Mouse (Mus musculus): ENCODE measurements around the gene Abl2.
"Not testable (repeated sequence)": the region's sequence is repeated elsewhere in the genome, so short reads cannot be mapped to it uniquely, and the experiment has no call there.

Gene Abl2

GRCm38 (mm10) chr1:156558024-156558930 lies at the start of gene Abl2:
TSS of gene Abl2 (plus strand) at chr1:156558786.
- peak; percentile 89 for DNase-seq (ENCODE audit: low spot score)

DNA sequence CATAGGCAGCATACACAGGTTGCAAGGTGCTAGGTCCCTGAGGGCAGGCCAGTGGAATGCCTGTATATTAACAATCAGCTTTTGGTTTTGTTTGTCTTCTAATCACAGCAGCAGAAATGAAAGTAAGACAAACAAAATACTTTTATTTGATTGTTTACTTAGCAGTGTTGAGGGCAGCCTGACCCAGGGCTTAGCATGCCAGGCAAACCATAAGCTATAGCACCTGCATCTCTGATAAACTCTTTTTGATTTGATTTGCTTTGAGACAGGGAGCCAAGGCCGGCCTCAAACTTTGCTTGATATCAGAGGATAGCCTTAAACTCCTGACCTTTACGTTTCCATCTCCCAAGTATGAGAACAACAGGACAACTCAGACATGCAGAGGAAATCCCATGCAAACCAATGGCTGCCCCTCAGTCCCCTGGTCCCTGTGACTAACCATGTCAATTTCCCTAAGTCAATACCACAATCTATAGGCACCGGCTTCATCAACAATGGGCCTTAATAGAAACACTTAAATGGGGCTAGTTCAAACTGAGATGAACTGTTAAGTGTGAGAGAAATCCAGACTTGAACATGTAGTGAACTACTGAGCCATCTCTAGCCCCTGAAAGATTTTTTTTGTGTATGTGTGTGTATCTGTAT lies 38.3 kb upstream of the Abl2 start:
- no peak for DNase-seq (ENCODE audit: low spot score)

DNA sequence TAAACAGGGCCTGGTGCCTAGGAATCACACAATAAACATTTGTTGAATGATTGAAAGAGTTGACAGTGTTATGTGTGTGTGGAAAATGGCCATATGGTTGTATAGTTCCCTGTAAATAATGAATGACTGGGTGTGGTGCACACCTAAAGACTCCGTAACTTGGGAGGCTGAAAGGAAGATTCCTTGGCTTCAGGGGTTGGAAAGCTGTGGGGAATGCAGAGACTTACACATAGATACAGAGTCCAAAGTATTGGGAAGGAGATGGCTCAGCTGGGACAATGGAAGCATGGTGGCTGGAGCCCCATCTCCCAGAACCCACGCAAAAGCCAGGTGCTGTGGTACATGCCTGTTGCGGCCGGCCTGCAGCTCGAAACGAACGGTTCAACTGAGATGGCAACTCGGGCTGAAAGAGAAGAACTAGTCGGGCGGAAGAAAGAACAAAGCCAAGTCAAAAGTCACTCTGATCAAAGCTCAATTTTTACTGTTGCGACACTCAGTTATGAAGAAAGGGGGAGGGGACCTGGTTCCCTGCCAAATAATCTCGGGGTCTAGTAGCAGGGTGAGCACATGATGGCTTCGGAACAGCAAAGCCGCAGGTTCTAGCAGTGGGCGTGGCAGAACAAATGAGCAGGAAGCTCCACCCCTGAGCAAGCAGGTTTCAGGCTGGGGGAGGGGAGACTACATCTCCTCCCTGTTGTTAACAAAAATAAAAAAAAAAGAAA lies 36.6 kb upstream of the Abl2 start:
- peak; percentile 86 for DNase-seq (ENCODE audit: low spot score)

GRCm38 (mm10) chr1:156523842-156524241 lies 34.7 kb upstream of the Abl2 start, which contains the start of gene Gm10031:
TSS of gene Gm10031 (plus strand) at chr1:156524012.
- not testable (repeated sequence) for DNase-seq (ENCODE audit: low spot score)

DNA sequence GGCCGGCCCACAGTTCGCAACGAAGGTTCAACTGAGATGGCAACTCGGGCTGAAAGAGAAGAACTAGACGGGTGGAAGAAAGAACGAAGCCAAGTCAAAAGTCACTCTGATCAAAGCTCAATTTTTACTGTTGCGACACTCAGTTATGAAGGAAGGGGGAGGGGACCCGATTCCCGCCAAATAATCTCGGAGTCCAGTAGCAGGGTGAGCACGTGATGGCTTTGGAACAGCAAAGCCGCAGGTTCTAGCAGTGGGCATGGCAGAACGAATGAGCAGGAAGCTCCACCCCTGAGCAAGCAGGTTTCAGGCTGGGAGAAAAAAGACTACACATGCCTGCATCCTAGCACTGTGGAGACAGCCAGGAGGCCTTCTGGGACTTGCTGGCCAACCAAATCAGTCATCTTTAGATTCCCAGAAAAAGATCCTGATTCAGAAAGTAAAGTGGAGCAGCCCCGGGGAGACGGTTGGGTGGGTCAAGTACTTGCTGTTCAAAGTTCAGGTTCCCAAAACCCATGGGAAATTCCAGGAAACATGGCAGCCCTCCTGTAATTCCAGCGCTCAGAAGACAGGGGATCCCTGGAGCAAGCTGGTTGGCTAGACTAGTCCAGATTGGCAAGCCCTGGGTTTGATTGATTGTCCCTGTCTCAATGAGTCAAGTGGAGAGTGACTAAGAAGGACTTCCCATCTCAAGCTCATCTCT lies 26.0 kb upstream of the Abl2 start:
- DNase-seq (ENCODE audit: low spot score), result not testable (repeated sequence)

DNA sequence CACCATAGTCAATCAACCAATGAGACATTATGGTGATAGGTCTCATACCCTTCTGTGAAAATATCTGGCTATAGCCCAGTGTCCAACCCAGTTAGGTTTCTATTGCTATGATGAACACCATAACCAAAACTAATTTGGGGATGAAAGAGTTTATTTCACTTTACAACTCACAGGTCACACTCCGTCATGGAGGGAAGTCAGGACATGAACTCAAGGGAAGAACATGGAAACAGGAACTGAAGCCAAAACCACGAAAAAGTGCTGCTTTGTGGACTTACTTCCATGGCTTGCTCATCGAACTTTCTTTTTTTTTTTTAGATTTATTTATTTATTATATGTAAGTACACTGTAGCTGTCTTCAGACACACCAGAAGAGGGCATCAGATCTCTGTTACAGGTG lies 25.1 kb upstream of the Abl2 start:
- no peak for DNase-seq (ENCODE audit: low spot score)

DNA sequence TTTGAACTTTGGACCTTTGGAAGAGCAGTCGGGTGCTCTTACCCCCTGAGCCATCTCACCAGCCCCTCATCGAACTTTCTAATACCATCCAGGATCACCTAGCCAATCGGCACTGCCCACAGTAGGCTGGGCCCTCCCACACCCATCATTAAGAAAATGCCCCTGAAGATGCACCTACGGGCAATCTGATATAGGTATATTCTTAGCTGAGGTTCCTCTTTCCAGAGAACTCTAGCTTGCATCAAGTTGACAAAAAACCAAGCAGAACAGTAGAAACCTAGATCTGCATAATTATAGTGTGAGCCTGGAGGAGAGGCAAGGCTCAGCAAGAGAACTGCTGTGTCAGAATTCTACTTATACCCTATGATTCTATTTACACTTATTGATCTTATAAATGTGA lies 24.7 kb upstream of the Abl2 start:
- no peak for DNase-seq (ENCODE audit: low spot score)

- no peak for DNase-seq (ENCODE audit: low spot score)
Measured at GRCm38 (mm10) chr1:156537031-156537430, 21.6 kb upstream of the Abl2 start.

DNA sequence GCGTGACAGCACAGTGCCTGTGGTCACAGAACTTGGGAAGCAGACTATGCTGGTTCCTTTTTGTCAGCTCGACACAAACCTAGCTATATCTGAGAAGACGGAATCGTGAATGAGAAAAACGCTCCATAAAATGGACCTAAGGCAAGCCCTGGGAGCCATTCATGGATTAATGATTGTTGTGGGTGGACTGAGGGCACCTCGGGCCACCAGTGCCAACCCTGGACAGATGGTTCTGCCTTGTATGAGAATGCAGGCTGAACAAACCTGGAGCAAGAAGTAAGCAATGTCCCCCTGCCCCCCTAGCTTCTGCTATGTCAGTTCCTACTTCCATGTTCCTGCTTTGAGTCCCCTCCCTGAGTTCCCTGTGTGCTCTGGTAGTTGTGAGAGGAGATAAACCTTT lies 20.9 kb upstream of the Abl2 start:
- DNase-seq (ENCODE audit: low spot score), result no peak

DNA sequence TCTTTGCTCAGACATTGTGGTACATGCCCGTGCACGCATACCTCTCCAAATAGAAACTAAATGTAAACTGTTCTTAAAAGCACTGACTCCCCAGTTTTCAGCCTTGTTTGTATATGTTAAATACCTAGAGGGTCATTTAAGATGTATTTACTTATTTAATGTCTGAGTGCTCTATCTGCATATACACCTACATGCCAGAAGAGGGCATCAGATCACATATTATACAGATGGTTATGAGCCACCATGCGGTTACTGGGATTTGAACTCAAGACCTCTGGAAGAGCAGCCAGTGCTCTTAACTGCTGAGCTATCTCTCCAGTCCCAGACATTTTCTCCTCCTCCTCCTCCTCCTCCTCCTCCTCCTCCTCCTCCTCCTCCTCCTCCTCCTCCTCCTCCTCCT lies 20.2 kb upstream of the Abl2 start:
- DNase-seq (ENCODE audit: low spot score), result no peak

- DNase-seq (ENCODE audit: low spot score), result no peak
Measured at GRCm38 (mm10) chr1:156539787-156540560, 18.6 kb upstream of the Abl2 start.

GRCm38 (mm10) chr1:156543999-156544398 lies 14.6 kb upstream of the Abl2 start:
- no peak for DNase-seq (ENCODE audit: low spot score)

- DNase-seq (ENCODE audit: low spot score), result peak; percentile 34
Measured at GRCm38 (mm10) chr1:156558950-156559640, 509 bp downstream of the Abl2 start.

GRCm38 (mm10) chr1:156559641-156560020 lies 1.0 kb downstream of the Abl2 start:
- no peak for DNase-seq (ENCODE audit: low spot score)

GRCm38 (mm10) chr1:156560500-156560899 lies 1.9 kb downstream of the Abl2 start:
- no peak for DNase-seq (ENCODE audit: low spot score)

GRCm38 (mm10) chr1:156565328-156565727 lies 6.7 kb downstream of the Abl2 start:
- no peak for DNase-seq (ENCODE audit: low spot score)

DNA sequence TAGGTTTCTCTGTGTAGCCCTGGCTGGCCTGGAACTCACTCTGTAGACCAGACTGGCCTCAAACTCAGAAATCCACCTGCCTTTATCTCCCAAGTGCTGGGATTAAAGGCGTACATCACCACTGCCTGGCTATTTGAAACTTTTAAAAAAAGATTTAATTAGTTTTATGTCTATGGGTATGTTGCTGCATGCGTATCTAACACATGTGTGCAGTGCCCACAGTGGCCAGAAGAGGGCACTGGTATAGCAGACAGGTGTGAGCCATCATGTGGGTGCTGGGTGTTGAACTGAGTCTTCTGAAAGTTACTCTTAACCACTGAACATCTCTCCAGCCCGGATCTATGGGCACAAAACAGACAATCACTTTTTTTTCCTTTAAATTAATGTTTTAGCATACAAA lies 7.5 kb downstream of the Abl2 start:
- DNase-seq (ENCODE audit: low spot score), result peak; percentile 55

GRCm38 (mm10) chr1:156569615-156570014 lies 11.0 kb downstream of the Abl2 start:
- DNase-seq (ENCODE audit: low spot score), result peak; percentile 7

DNA sequence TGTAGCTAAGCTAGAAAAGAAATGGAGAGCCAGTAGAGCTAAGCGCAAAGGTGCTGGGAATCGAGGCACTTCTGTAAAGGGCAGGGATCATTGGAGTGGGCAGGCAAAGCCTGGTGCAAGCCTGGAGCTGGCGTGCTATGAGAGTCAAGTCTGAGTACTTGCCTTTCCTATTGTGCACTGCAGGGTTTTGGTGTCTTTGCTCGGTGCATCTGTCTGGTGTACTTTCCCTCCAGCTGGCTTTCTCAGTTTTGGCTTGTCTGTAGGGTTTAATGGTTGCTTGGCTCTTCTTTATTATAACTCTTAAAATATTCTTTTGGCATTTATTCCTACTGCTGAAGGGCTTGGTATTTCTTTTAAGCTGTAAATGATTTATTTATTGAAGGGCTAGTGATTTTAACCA lies 14.4 kb downstream of the Abl2 start:
- DNase-seq (ENCODE audit: low spot score), result no peak

DNA sequence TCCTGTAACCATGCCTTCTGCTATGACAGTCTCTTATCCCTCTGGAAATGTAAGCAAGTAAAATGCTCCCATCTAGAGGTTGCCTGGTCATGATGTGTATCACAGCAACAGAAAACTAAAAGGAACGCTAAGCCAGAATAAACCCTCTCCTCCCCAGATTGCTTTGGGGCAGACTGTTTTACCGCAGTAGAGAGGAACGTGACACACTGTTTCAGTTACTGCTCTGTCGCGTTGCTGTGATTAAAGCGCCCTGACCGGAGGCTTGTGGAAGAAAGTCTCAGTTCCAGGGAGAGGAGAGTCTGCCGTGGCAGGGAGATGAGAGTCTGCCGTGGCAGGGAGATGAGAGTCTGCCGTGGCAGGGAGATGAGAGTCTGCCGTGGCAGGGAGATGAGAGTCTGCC lies 22.6 kb downstream of the Abl2 start:
- no peak for DNase-seq (ENCODE audit: low spot score)

- DNase-seq (ENCODE audit: low spot score), result no peak
Measured at GRCm38 (mm10) chr1:156584175-156584574, 25.6 kb downstream of the Abl2 start.
